Mouse (Mus musculus): ENCODE measurements around the gene H2-Q6. TPM values are rescaled to one million over a fixed set of nuclear protein-coding genes. Genes with fewer than 3 reads are reported as not detected.

The H2-Q6 gene
- polyA plus RNA-seq, 1 experiment from 2014 or later = 0.09 TPM

Other genes starting within 250 kb of the H2-Q6 start
- 7.7 and 8.2 TPM in 2 replicates for gene Aif1, start 248.8 kb upstream of the H2-Q6 start, polyA plus RNA-seq (2016; fragmentation: Nextera tagmentation; extraction: Ambion mirVana)
- gene Lst1, start 236.4 kb upstream of the H2-Q6 start, polyA plus RNA-seq (2016; fragmentation: Nextera tagmentation; extraction: Ambion mirVana) = 4.7 and 9.9 TPM in 2 replicates
- 0.48 and 0.62 TPM in 2 replicates for gene Ltb, start 230.4 kb upstream of the H2-Q6 start, polyA plus RNA-seq (2016; fragmentation: Nextera tagmentation; extraction: Ambion mirVana)
- not detected in 2 replicates for gene Tnf, start 222.8 kb upstream of the H2-Q6 start, polyA plus RNA-seq (2016; fragmentation: Nextera tagmentation; extraction: Ambion mirVana)
- not detected in 2 replicates for gene Lta, start 219.5 kb upstream of the H2-Q6 start, polyA plus RNA-seq (2016; fragmentation: Nextera tagmentation; extraction: Ambion mirVana)
- gene Gm16181, start 204.0 kb upstream of the H2-Q6 start, polyA plus RNA-seq (2016; fragmentation: Nextera tagmentation; extraction: Ambion mirVana) = 0.38 TPM in 1 of 2 replicates, not detected in the other
- gene Atp6v1g2, start 191.2 kb upstream of the H2-Q6 start, polyA plus RNA-seq (2016; fragmentation: Nextera tagmentation; extraction: Ambion mirVana) = 18.8 and 19.6 TPM in 2 replicates
- 10.9 and 11.4 TPM in 2 replicates for gene Nfkbil1, start 189.1 kb upstream of the H2-Q6 start, polyA plus RNA-seq (2016; fragmentation: Nextera tagmentation; extraction: Ambion mirVana)
- 565 and 579 TPM in 2 replicates for gene Ddx39b, start 183.1 kb upstream of the H2-Q6 start, polyA plus RNA-seq (2016; fragmentation: Nextera tagmentation; extraction: Ambion mirVana)
- 45.5 and 47.8 TPM in 2 replicates for gene H2-D1, start 162.1 kb upstream of the H2-Q6 start, polyA plus RNA-seq (2016; fragmentation: Nextera tagmentation; extraction: Ambion mirVana)
- 0.08 and 0.17 TPM in 2 replicates for gene H2-Q1, start 104.4 kb upstream of the H2-Q6 start, polyA plus RNA-seq (2016; fragmentation: Nextera tagmentation; extraction: Ambion mirVana)
- gene H2-Q2, start 82.6 kb upstream of the H2-Q6 start, polyA plus RNA-seq (2016; fragmentation: Nextera tagmentation; extraction: Ambion mirVana) = 0.15 and 0.20 TPM in 2 replicates
- gene H2-Q4, start 45.2 kb upstream of the H2-Q6 start, polyA plus RNA-seq (2016; fragmentation: Nextera tagmentation; extraction: Ambion mirVana) = 1.9 and 2.3 TPM in 2 replicates
- gene H2-Q7, start 14.3 kb downstream of the H2-Q6 start, polyA plus RNA-seq (2016; fragmentation: Nextera tagmentation; extraction: Ambion mirVana) = 6.0 and 6.4 TPM in 2 replicates
- gene H2-Q10, start 45.2 kb downstream of the H2-Q6 start, polyA plus RNA-seq (2016; fragmentation: Nextera tagmentation; extraction: Ambion mirVana) = 0.09 and 0.10 TPM in 2 replicates
- gene Pou5f1, start 81.2 kb downstream of the H2-Q6 start, polyA plus RNA-seq (2016; fragmentation: Nextera tagmentation; extraction: Ambion mirVana) = not detected in 2 replicates
- gene Tcf19, start 92.0 kb downstream of the H2-Q6 start, polyA plus RNA-seq (2016; fragmentation: Nextera tagmentation; extraction: Ambion mirVana) = 41.2 and 52.6 TPM in 2 replicates
- 16.0 and 18.5 TPM in 2 replicates for gene Cchcr1, start 92.2 kb downstream of the H2-Q6 start, polyA plus RNA-seq (2016; fragmentation: Nextera tagmentation; extraction: Ambion mirVana)
- gene Psors1c2, start 108.4 kb downstream of the H2-Q6 start, polyA plus RNA-seq (2016; fragmentation: Nextera tagmentation; extraction: Ambion mirVana) = 1.0 and 1.5 TPM in 2 replicates
- 0.06 TPM in 1 of 2 replicates, not detected in the other for gene Cdsn, start 127.3 kb downstream of the H2-Q6 start, polyA plus RNA-seq (2016; fragmentation: Nextera tagmentation; extraction: Ambion mirVana)
- not detected in 2 replicates for gene 2300002M23Rik, start 142.6 kb downstream of the H2-Q6 start, polyA plus RNA-seq (2016; fragmentation: Nextera tagmentation; extraction: Ambion mirVana)
- gene Sfta2, start 176.7 kb downstream of the H2-Q6 start, polyA plus RNA-seq (2016; fragmentation: Nextera tagmentation; extraction: Ambion mirVana) = not detected in 2 replicates
- not detected in 2 replicates for gene Gm9573, start 201.8 kb downstream of the H2-Q6 start, polyA plus RNA-seq (2016; fragmentation: Nextera tagmentation; extraction: Ambion mirVana)
- gene Mucl3, start 218.8 kb downstream of the H2-Q6 start, polyA plus RNA-seq (2016; fragmentation: Nextera tagmentation; extraction: Ambion mirVana) = 0.08 TPM in 1 of 2 replicates, not detected in the other
- 18.7 and 19.0 TPM in 2 replicates for gene Vars2, start 242.7 kb downstream of the H2-Q6 start, polyA plus RNA-seq (2016; fragmentation: Nextera tagmentation; extraction: Ambion mirVana)
- 34.0 and 34.9 TPM in 2 replicates for gene Gtf2h4, start 248.9 kb downstream of the H2-Q6 start, polyA plus RNA-seq (2016; fragmentation: Nextera tagmentation; extraction: Ambion mirVana)

Data from midbrain, embryonic 12.5 days (tissue).